Mouse (Mus musculus): ENCODE results near the gene Rnf148.

DNA sequence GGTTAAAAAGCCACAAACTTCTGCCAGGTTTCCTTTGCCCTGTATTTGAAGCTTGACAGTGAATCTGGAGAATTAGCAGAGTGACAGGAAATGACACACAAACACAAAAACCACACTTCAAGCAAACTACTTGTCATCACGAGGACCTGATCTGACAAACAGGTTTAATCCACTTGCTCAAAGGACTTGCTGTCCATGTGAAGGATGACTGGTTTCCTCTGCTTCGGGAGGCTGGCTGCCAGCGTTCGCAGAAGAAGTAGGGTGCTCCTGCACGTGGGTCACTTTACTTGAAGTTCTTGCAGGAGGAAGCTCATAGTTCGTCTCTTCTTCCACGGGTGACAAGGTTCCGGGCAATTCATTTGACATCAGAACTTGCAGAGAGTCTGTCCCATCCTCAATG is 6.2 kb downstream of the Rnf148 start:
- TF ChIP-seq CTCF (IDR thresholded peaks at IDR 0.05; ENCODE audit: control insufficient read depth, insufficient read depth, low read length) (no peak), POLR2A (IDR thresholded peaks at IDR 0.05; ENCODE audit: borderline replicate concordance, control insufficient read depth, low read depth, low read length) (no peak)

All from bone marrow, adult 2 months (tissue).